Mouse (Mus musculus) thymus, postnatal 10 days (tissue): ENCODE results near the gene Dlgap4.
A peak's percentile ranks its signal among the peaks of the same experiment; 100 is the strongest.

Experiments used
- DNase-seq, 2 experiments: peaks; one replicate each; pipeline ENCODE4 v3.0.0; 2021; ENCODE audit warnings: low spot score in 2 of 2

The Dlgap4 gene

DNA sequence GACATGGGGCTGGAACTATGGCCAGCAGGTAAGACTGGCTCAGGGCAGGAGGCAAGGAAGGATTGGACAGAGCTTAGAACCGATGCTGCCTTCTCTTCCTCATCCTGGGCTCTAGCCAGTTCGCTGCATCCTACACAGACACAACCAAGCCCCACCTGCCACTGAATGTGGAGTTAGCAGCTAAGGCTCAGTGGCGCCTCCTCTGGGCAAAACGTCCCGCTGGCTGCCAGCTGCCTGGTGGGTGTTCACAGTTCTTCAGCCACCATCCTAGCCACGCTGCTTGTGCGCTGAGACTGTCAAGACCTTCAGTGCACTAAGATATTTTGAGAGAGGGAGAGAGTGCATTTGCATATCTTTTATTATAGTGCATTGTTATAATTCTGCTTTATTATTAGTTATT, 45.2 kb downstream of the Dlgap4 start:
- no peak for DNase-seq

DNA sequence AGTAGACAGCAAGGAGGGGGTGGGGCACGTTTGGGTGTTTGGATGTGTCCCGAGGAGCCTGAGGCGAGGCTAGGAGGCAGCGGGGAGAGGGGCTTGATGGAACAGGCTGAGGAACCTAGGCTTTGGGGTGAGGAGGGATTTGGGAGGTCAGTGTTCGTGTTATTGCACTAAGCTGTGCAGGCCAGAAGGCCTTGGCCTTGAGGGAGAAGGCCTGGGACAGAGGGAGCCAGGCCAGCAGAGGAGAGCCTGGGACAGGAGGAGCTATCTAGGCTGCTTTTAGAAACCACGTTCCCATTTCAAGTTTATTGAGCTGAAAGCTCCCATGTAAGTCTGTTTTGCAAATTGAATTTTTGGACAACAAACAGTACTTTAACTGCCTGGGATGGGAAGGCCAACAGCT, 46.5 kb downstream of the Dlgap4 start:
- DNase-seq, result no peak

DNA sequence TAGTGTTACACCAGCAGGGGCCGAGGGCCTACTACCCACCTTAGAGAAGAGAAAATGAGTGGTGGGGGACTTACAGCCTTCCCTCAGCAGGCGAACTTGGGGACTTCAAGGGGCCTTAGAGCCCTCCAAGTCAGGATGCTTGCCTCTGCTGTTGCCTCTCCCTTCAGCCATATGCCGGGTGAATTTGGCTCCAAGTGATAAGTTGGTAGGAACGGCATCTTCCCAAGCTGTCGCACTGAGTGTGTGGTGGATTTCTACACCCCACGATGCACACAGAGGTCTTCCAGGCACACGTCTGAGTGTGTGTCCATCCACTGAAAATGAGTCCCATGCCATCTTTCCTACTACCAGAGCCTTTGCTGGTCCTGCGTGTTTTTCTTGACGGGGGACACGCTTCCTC, 49.7 kb downstream of the Dlgap4 start:
- DNase-seq, result no peak

DNA sequence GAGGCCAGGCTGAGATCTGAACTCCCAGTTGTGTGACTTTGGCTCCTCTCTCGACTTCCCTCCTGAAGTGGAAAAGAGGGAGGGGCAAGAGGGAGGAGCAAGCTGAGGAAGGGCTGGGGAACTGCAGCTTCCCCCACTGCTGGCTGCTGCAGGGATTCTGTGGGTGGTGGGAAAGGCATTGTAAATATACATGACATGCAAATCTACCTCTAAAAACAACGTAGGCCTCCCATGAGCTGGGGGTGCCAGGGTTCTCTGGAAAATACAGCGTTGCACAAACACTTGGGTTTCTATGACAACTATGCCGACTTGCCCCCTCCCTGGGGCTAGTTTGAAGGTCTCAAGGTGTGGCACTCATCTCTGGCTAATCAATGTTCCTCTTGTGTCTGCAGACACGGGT, 50.9 kb downstream of the Dlgap4 start:
- DNase-seq, result no peak

DNA sequence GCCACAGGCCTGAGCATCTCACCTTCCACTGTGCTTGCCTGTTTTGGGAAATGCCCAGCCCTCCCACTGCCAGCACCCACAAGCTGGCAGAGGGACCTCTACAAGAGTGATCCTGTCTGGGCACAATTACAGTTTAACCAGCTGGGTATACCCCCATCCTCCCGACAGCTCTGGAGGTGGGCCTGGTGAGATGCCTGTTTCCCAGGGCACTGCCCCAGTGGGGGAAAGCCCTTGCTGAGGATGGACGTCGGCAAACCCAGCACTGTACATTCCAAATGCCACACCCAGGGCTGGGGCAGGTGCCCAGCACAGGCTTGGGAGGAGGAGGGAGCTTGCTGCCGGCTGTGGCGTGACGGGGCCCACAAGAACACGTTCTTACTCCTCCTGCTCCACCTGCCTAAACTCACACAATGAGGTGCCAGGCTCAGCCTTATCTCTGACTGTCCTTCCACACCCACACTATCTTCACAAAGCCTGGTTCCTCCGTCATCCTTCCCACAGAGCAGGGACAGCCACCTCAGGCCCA, 51.6 kb downstream of the Dlgap4 start:
- no peak for DNase-seq

DNA sequence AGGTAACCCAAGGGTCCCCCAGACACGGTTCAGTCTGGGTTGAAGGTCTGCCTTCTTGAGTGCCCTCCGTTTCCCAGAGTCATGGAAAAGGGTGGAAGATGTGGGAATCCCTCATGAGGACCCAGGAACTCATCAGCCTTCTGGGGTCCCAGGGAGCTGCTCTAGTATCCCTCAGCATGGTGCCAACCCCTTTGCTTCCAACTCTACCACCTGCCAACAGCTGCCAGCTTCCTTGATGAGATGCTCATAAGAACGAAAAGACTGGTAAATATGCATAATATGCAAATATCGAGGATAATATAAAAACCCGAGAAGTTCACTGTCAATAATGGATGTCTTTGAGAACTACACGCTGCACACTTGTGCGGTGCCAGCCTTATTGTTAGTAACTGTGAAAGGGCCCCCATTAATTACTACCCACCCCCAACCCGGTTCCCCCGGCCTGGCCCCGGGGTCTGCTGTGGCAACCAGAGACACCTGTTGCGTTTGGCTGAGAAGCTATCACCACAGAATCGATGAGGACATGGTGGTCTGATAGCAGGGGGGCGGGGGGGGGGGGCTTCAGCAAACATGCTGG, 52.2 kb downstream of the Dlgap4 start:
- no peak for DNase-seq

DNA sequence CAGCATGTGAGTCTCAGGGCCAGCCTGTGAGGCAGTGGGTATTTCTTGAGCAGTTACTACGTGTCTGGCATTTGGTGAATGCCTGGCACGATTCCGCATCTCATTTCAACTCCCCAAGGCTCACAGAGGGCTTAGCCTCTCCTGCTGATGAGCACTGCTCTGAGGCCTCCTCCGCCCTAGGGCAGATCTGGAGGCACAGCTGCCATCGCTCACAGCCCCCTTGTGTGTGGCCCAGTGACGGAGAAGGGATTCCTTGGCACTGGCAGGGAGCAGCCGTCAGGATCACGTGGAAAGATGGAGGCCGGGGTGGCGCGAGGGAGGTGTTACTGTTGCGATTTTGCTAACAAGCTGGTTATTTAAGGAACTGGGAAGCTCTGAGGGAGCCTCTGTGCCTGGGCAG, 52.7 kb downstream of the Dlgap4 start:
- no peak for DNase-seq

DNA sequence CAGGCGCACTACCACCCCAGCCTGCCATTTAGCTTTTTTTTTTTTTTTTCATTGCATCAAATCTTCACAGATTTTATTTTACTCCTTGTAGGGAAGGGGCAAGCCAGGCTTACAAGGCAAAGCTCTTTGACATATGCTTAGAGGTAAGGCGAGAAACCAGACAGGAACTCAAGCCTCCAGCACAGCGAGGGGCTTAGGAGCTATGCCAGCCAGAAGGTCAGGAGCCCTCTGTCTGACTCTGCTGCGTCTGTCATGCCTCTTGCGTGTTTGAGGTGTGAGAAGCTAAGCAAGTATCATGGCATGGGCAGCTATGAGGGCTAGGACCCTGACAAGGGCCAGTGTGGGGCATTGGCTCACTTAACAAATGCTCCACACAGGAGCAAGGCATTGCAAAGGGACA, 53.8 kb downstream of the Dlgap4 start:
- no peak for DNase-seq

DNA sequence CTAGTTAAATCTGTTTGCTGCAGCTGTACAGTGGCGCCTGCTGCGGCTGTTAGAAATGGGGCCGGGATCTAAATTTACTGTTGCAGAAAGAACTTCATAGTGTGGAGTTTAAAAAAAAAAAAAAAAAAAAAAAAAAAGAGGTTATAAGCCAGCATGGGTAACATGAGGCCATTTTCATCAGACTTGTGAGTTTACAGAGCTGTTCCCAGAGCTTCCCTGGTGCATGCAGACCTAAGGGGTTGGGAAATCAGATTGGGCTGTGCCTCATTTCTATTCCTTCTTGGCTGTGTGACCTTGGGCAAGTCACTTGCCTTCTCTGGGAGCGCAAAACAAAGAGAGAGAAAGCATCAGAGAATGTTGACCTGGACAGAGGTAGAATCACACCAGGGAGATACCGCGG, 55.1 kb downstream of the Dlgap4 start:
- no peak for DNase-seq

DNA sequence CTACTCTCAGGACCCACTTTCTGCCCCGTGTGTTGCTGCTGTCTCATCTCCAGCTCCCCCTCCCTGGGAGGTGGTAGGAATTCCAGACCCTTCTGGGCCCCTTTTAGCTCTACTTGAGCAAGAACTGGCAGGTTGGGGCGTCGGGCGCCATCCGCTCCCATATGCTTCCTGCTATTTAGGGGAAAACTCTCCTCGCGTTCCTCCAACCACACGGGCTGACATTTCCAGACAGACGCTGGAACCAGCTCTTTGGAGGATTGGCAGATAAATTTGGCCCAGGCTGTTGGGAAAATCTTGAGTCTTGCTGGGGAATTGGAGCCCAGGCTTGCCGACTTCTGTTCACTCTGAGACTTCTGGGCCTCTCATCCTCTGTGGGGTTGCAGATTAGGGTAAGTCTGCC, 59.8 kb downstream of the Dlgap4 start:
- no peak for DNase-seq

DNA sequence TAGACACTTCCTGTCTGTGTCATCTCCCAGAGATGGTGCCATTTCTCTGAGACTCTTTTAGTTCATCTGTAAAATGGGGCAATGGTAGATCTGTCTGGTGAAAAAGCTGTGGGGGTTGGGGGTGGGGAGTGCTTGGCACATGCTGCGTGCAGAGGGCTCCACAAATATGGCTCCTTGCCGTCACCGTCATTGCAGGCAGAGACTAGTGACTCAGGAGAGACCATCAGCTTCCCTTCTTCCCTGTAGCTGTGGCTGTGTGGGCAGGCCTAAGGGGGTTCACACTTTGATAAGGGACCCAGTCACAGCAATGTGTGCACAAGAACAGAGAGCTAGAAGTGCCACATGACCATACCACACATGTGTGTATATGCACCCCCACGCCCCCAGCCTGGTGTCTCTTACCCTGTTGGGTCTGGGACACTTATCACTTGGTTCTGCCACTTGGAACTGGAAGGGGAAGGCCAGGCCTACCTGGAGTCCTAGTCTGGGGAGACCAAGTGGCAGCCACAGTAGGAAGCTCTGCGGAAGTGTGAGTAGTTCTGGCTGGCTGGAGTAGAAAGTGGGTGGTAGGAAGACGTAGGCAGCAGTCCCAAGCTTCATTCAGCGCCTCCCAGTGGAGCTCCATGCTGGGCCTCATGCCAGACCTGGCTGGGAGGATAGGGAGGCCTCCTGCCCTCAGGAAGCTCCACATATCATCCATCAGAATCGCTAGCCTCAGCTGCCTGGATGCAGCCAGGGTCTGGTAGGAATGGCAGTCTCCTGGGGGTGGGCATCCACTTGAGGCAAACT, 60.6 kb downstream of the Dlgap4 start:
- DNase-seq, result no peak

DNA sequence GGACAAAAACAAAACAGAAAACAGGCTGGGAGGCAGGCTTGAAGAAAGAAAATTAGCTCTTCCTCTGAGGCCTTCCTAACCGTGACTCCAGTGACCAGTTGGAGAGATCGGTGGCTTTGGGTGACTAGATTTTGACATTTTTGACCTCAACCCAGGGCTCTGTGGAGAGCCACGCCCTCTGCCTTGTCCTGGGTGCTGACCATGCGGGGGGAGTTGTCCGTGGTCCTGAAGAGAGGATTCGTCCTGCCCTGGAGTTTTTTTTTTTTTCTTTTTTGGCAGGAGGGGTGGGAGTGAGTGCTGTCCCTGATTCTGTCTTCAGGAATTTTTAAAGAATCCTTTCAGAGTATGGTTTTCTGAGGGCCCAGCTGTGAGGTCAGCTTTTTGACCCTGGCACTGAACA, 63.4 kb downstream of the Dlgap4 start:
- DNase-seq, result no peak

DNA sequence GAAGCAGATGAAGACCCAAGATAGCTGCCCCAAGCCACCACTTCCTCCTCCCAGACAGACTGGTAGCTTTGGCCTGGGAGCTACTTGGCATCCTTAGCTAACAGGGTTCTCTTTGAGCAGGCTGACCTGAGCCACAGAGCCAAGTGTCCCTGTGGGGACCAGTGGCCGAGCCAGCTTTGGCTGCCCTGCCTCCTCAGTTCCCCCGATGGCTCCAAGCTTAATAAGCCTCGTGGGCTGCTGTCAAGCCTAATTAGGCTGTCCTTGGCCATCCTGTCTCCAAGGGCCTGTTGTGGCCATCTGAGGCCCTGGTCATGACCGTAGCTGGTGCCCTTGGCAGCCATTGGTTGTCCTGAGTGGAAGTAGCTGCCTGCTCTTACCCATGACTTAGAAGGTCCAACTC, 64.6 kb downstream of the Dlgap4 start:
- DNase-seq, result no peak

DNA sequence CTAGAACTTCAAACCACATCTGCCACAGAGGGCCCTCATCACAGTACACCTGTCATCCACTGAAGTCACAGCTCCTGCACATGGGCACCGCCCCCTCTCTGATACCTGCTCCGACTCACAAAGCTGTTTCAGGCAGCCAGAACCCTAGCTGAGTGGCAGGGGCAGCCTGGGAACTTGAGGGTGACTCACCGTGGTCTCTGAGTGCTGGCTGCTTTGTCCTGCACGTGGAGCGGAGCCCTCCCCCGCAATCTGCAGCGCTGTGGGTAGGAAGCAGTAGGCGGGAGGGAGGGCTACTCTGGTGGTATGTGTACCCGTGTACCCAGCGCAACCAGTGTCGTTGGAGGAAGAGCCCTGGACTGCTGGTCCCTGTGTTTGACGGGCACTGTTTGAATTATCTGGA, 69.5 kb downstream of the Dlgap4 start:
- DNase-seq, result no peak

DNA sequence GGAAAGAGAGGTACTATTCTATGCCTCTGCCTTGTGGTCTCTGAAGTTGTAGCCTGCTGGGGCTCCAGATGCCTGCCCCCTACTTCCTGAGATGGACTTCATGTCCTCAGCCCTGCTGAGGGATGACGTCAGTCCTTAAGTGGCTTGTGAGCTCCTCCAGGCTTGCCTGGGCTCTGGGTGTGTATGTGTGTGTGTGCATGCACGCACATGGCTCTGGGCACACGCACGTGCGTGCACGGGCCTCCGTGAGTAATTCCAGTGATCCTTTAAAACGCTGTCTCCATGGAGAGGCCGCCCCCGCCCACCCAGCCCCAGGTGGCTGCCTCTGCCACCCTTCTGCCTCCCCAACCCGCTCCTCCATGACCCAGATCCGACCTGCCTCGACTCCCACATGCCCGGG, 72.5 kb downstream of the Dlgap4 start:
- DNase-seq, result no peak

DNA sequence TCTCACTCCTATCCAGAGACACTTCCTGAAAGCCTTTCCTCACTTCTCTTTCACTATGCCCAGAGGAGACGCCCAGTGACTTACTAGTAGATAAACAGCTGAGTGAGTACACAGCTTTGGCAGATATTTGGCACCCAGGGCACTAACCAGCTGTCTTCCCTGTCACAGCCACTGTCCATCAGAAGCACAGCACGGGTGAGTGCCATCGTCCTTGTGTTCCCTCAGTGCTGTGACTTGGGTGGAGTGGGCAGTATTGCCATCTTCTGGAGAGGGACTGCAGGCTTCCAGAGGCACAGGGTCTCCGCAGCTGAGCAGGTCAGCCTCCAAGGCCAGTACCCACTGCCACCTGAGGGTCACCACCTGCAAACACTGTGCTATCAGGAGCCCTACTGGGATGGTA, 73.2 kb downstream of the Dlgap4 start:
- no peak for DNase-seq

DNA sequence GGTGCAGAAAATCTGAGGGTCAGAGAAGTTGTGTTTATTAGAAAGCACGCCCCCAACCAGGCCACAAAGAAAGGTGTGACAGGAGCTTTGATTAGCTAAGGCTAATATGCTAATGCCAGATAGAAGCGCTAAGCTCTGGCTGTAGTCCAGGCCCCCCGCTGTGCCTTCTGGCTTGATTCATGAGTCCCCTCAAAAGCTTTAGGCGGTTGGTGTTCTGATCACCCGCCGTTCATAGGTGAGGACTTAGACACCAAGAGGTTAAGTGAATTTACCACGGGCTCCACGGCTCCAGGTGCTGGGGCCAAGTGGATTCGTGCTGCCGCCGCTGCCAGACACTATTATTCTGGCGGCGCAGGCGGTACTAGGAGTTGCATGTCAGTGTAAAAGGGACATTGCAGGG, 75.1 kb downstream of the Dlgap4 start:
- DNase-seq, result no peak

DNA sequence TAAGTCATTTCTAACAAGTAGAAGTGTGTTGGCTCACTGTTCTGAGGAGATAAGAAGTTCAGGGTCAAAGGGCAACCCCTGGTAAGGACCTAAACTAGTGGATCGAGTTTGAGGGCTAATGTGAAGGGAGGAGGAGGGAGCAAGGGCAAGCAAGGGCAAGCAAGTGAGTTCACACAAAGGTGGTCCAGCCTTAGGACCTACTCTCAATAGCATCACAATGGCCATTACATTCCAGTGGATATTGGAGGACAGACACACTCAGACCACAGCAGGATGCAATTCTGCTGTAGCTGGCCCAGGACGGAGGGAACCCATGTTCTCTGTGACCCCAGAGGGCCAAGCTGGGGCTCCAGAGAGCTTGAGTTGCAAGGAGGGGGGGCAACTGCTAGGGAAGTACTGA, 77.3 kb downstream of the Dlgap4 start:
- DNase-seq, result no peak

DNA sequence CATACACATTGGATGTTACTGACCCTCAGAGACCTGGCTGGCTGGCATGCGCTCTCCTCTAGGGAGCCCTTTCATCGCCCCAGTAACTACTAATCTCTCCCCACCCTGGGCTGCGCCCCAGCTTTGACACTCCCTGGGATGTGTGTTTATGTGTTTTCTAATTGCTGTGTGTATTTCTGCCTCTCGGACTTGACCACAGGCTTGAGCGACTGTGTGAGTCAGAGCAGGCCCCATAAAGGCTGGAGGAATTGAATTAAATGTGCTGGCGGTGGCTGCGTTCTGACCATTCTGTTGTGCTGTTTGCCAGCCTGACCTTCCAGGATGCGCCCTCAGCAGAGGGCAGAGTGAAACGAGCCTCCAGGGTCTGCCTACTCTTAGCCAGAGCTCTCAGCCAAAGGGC, 78.2 kb downstream of the Dlgap4 start:
- no peak for DNase-seq

DNA sequence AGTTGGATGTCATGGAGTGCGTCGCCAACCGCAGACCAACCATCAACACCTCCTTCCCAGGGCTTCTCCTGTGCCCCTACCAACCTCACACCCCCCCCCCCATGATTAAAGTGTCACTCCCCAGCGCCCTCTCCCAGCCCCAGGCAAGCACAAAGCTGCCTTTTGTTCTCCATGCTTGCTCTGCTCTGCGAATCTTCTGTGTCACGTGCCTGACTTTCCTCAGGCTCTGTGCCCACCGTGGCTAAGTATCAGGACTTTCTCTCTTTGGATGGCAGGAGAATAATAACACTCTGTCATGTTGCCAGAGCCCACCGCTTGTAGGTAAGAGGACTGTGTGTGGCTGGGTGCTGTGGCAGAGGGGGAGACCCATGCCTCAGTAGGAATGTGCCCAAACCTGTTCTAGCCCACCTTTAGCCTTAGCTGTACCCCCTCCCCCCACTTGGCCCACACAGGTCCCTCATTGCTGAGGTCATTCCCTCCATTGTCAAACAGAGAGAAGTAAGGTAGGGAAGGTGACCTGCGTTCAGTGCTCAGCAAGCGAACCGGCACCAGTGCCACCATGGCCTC, 79.8 kb downstream of the Dlgap4 start:
- DNase-seq, result no peak

DNA sequence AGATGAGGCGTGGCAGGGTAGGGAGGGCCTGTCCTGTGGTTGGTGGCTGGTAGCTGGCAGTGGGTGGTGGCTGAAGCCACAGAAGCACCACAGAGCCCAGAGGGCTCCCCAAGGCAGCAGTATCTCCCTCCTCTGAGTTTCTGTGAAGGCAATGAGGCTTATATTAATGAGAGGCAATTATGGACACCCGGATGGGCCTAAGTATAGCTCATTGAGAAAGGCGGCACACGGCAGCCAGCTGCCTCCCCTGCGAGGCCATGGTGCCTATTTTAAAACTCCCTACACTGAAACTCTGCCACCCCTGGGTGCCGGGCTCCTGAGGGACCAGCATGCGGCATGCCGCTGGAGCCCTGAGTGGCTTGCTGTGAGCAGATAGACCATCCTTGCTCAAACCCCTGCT, 83.8 kb downstream of the Dlgap4 start:
- no peak for DNase-seq

DNA sequence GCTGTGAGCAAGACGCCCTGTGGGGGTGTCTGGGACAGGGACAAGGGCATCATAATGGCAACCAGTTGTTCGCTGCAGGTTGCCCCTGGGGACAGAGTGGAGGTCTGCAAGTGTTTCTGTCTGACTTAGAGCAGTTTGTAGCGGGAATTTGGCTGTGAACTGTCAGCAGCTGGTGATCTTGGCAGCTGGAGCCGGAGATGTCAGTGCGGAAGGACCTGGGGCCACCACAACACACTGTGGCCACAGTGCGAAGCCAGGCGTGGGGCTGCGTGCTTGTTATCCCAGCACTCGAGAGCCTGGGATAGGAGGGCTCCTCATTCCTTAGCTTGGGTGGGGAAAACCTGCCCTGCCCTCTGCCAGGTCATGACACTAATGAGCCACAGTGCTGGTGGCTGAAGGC, 84.7 kb downstream of the Dlgap4 start:
- DNase-seq, result no peak

DNA sequence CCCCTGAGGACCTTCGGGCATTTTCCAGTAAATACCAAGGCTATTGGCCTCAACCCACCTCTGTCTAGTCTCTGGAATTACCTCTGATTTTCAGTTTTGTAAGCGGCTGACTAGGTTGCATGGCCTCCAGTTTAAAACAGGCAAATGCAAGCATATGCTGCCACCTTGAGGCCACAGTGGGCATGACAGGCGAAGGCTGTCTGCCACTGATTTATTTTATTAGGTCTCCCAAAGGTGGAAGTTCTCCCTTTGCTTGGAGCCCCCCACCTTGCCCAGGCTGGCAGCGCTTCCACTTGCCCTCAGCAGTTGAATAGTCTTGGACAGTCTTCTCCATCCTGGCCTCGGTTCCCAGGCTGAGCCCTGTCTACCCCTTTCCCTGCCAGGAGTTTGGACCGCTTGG, 92.0 kb downstream of the Dlgap4 start:
- peak; percentile 40 to 78 for DNase-seq
